Mouse (Mus musculus) mouse trophoblast stem cell (cell line): ENCODE results near the gene Ift43.

ENCODE experiments used
- in situ Hi-C, 2 experiments: fragments of 300-500 bp; cut with MseI, MboI; formaldehyde crosslinking; loops; 2 replicates in 1 of 2; 3 replicates in 1 of 2; pipeline ENCODE4 v1.15.1; 2025

Ift43 gene

GRCm38 (mm10) chr12:86078176-86078552 lies 4.2 kb upstream of the Ift43 start:
- in situ Hi-C loops: loop anchor here (5.0 to 25.0 kb wide), 4 partner anchors 121 to 216 kb away; no protein-coding TSS in a partner anchor

- in situ Hi-C loops: loop anchor here (5.0 to 25.0 kb wide), 4 partner anchors 121 to 216 kb away; no protein-coding TSS in a partner anchor
These were observed 3.7 kb upstream of the Ift43 start, which contains the start of gene Tgfb3 for GRCm38 (mm10) chr12:86078553-86079201. Gene Tgfb3, minus strand, starts transcription at chr12:86079041.

DNA sequence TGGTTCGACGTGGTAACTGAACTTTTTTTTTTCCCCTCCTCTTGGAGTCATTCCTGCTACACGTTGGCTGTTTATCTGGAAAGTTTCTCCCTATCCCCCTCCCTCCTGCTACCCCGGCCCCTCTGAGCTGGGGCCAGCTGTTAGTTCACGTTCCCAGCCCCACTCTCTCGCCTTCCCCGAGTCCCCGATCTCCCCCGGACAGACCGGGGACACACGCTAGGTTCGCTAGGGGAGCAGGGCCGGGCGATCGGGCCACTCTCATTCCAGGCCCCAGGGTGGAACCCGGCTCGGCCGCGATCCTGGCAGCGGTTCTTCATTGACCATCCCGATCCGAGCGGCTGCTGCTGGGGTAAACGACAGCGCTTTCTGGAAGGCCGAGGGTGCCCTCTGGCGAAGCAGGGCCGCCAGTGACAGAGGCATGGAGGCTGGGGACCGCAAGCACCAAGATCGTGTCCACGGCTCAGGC lies 3.1 kb upstream of the Ift43 start:
- in situ Hi-C loops: loop anchor here (5.0 to 25.0 kb wide), 4 partner anchors 122 to 217 kb away; no protein-coding TSS in a partner anchor

DNA sequence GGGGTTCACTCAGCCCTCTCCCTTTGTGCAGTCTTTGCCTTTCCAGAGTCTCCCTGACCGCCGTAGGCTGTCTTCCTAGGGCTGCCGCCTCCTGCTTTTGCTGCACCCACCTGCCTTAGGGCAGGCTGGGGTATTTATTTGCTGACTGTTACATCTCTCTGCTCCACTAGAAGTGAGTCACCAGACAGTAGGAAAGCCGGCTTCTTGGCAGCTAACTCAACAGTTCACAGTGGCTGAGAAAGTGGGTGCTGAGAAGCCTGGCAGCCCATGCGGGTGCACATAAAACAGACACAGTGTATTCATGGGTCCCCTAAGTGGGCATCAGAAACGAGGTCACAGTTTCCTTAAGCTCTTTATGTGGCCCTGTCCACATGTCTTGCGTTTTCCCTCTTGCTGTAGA lies 3.5 kb downstream of the Ift43 start:
- in situ Hi-C loops: loop anchor here in 1 of 2 experiments (25.0 kb wide), 1 partner anchor 224 kb away; no protein-coding TSS in a partner anchor

DNA sequence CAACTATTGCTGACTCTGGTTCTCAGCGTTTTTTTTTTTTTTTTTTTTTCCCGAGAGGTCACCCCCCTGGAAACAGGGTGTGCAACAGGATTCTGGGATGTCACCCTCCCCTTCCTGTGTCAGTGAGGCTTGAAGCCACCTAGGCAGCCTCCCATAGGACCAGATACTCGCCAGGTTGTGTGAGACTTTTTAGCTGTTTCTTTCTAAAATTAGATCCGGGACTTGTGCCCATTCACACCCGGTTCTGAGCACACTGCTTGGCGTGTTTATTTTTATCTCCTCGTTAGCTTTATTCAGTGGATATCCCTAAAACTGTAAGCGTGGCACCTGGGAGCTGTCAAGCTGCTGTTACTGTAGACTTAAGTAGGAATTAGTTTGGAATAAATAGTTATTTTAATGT lies 4.2 kb downstream of the Ift43 start:
- in situ Hi-C loops: loop anchor here in 1 of 2 experiments (25.0 kb wide), 1 partner anchor 224 kb away; no protein-coding TSS in a partner anchor

- in situ Hi-C loops: loop anchor here in 1 of 2 experiments (25.0 kb wide), 1 partner anchor 226 kb away; no protein-coding TSS in a partner anchor
These were observed 5.7 kb downstream of the Ift43 start for GRCm38 (mm10) chr12:86088042-86088441.

DNA sequence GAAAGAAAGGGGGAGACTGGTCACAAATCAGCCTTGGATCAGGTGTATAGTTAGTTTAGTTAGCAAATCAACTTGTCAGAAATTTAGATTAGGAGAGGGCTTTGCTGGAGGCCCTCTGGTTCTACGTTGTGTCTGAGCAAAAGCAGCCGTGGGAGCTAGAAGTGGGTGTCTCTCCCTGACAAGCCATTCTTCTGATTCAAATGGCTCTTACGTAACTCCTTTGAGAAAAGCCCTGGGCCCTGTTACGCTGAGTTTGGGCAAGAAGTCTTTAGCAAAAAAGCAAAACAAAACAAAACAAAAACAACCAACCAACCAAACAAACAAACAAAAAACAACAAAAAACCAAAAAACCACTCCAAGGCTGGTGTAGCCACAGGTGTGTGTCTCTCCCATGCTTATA lies 8.4 kb downstream of the Ift43 start:
- in situ Hi-C loops: loop anchor here in 1 of 2 experiments (25.0 kb wide), 1 partner anchor 228 kb away; no protein-coding TSS in a partner anchor

DNA sequence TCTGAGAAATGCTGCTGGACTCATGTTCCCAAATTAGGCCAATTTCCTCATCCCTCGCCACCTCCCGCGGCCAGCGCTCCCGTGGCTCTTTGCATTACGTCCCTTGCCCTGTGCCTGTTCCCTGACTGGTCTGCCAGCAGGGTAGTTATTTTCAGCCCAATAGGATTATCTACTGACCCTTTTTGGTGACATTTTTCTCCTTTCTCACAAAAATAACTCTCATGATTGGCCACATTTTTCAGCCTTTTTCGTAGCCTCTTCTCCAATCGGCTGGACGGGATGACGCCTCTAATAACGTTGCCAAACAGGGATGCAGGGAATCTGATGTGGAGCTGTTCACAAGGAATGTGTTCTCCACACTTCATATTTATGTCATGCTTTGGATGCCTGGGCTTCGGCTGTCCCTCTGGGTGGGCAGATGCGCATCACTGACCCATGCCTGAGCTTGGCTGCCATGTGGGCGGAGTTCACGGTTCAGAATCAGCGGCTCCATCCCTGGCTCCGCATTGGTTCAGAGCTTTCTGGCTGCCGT lies 9.3 kb downstream of the Ift43 start:
- in situ Hi-C loops: loop anchor here in 1 of 2 experiments (25.0 kb wide), 1 partner anchor 229 kb away; no protein-coding TSS in a partner anchor

- in situ Hi-C loops: loop anchor here in 1 of 2 experiments (25.0 kb wide), 1 partner anchor 232 kb away; no protein-coding TSS in a partner anchor
These were observed 11.7 kb downstream of the Ift43 start for GRCm38 (mm10) chr12:86094075-86094474.

- in situ Hi-C loops: loop anchor here in 1 of 2 experiments (25.0 kb wide), 1 partner anchor 234 kb away; no protein-coding TSS in a partner anchor
These were observed 13.5 kb downstream of the Ift43 start for GRCm38 (mm10) chr12:86095806-86096205.

DNA sequence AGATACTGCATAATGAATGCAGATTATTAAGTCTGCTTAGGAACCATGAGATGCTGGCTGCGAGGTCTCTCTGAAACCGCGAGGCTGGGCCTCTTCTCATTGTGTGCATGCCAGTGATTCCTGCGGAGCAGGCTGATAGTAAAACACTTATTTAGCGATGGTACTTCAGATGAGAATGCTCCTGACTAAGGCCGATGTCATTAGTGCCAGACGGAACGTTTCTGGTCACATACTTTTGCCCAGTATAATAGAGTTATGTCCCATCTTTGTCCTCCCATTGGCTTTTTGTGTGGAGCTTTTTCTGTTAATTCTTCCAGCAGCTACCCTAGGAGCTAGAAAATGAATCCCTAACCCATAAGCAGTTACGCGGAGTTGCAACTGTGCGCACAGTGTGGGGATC lies 15.4 kb downstream of the Ift43 start:
- in situ Hi-C loops: loop anchor here in 1 of 2 experiments (25.0 kb wide), 1 partner anchor 235 kb away; no protein-coding TSS in a partner anchor

GRCm38 (mm10) chr12:86100711-86101110 lies 18.4 kb downstream of the Ift43 start:
- in situ Hi-C loops: no loop called here

DNA sequence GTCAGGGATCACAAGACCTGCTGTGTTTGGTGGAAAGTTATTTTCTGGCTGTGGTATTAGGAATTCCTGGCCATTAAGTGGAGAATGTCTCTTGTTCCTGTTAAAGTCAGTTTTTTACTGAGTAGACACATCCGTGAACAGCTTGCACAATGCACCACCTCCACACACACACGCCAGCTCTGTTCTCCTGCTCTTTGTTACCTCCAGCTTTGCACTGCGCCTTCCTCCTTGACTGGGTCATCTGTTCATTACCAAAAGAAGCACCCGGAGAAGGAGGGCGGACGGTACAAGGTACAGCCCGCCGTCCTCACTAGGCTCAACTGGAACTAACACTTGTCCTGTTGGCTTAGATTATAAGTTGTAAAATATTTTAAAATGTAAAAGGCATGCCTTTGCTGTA lies 20.3 kb downstream of the Ift43 start:
- in situ Hi-C loops: no loop called here

- in situ Hi-C loops: no loop called here
These were observed 21.1 kb downstream of the Ift43 start for GRCm38 (mm10) chr12:86103391-86103790.

DNA sequence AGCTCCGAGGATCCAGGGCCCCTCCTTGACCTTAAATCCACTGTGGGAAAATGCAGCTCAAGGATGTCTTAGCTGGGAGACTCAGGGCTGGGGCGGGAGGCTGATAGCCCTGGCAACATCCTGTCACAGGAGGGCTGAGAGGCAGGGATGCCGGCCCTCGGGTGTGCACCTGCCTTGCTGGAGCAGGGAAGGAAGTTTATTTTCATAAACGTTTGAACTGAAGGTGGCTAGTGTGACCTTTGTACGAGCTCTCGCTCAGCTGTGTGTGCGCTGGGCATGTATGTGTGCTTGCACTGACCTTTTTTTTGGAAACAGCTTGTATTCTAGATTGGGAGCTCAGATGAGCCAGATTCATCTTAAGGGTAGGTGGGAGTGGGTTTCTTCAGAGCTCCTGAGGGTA lies 21.5 kb downstream of the Ift43 start:
- in situ Hi-C loops: no loop called here

DNA sequence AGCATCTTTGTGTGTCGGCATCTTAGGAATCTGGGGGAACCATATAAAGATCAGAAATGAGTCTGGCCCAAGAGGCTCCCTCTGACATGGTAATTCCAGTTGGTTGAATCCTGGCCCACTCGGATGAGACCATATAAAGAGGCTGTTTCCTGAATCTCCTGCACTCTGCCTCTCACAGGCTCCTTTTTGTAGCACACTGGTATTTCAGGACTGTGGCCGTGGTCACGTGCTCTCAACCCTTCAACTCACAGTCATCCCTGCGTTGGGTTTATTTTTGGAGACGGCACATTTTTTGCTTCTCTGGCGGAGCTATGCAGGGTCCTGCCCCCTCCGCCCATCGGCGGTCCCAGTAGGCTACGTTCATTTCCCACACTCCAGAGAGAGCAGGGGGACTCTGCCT lies 22.0 kb downstream of the Ift43 start:
- in situ Hi-C loops: no loop called here

GRCm38 (mm10) chr12:86105546-86105945 lies 23.2 kb downstream of the Ift43 start:
- in situ Hi-C loops: no loop called here

GRCm38 (mm10) chr12:86106086-86106485 lies 23.7 kb downstream of the Ift43 start:
- in situ Hi-C loops: no loop called here

DNA sequence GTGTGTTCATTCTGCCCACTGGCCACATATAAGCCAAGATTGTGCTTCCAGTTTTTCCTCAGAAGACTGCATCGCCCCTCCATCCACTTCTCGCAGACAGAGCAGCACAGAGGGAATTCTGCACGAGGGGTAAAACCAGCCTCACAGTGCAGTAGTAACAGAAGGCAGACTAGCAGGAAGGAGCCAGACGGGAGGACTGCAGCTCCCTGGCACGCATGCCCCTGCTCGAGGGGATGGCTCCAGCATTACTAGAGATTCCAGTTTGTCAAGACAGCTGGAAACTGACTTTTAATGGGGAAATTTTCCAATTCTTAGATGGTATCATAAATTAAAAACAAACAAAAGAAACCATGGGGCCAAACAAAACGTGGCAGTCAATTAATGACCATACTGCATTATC lies 25.3 kb downstream of the Ift43 start:
- in situ Hi-C loops: no loop called here

GRCm38 (mm10) chr12:86109531-86109930 lies 27.2 kb downstream of the Ift43 start:
- in situ Hi-C loops: no loop called here

DNA sequence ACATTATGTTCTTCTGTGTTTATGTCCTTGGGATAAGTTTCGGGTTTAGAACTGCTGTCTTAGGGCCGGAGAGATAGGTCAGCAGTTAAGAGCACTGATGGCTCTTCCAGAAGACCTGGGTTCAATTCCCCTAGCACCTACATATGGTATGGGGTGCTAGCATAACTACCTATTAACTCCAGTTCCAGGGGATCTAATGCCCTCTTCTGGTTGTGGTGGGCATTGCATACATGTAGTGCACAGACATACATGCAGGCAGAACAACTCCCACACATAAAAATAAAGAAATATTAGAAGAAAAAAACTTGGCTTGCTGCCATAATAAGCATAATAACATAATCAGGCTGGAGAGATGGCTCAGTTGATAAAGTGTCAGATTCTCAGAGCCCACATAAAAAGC lies 28.3 kb downstream of the Ift43 start:
- in situ Hi-C loops: no loop called here

GRCm38 (mm10) chr12:86116295-86116835 lies 34.0 kb downstream of the Ift43 start:
- in situ Hi-C loops: no loop called here
